Mouse (Mus musculus) erythroblast, embryonic 14.5 days (primary cell): ENCODE data around the gene Osbpl5. TPM values are rescaled to one million over a fixed set of nuclear protein-coding genes. Genes with fewer than 3 reads are reported as not detected.
"Not testable (repeated sequence)": the region's sequence is repeated elsewhere in the genome, so short reads cannot be mapped to it uniquely, and the experiment has no call there.

ENCODE experiments used
- H3K27me3 ChIP-seq: 2 replicates; pipeline ENCODE4 v1.6.1; 2012; ENCODE audit warnings: inconsistent platforms; ENCODE audit not compliant: control insufficient read depth
- H3K36me3 ChIP-seq: 2 replicates; pipeline ENCODE4 v1.6.1; 2012; ENCODE audit warnings: mild to moderate bottlenecking, inconsistent platforms; ENCODE audit not compliant: control insufficient read depth
- H3K4me1 ChIP-seq: 2 replicates; pipeline ENCODE4 v1.6.1; 2012; ENCODE audit warnings: inconsistent platforms; ENCODE audit not compliant: control insufficient read depth
- H3K4me3 ChIP-seq: replicated peaks from 2 replicates; pipeline ENCODE3; 2012; ENCODE audit warnings: moderate library complexity, mild to moderate bottlenecking, inconsistent platforms
- H3K9me3 ChIP-seq: 2 replicates; pipeline ENCODE4 v1.6.1; 2012; ENCODE audit warnings: low read length, inconsistent platforms, mixed read lengths; ENCODE audit not compliant: control insufficient read depth
- GATA1 ChIP-seq: IDR thresholded peaks from 2 replicates; pipeline ENCODE4 v1.6.1; 2012; ENCODE audit warnings: low read length, inconsistent platforms, mixed read lengths
- TAL1 ChIP-seq: IDR thresholded peaks from 3 replicates; pipeline ENCODE4 v1.6.1; 2012; ENCODE audit warnings: low read length, inconsistent platforms, mixed read lengths
- polyA plus RNA-seq: library from polyadenylated mRNA; stranded (reverse); fragments of >175 nt; gene quantifications from 2 replicates; pipeline ENCODE4 v1.2.3, GENCODE M21; 2012

Osbpl5 gene
- polyA plus RNA-seq, 1 experiment = not detected

GRCm38 (mm10) chr7:143692746-143693510, 63.9 kb downstream of the Osbpl5 start:
- H3K27me3 ChIP-seq = no peaks in the 10 kb centered on the region
- no peaks in the 10 kb centered on the region for H3K36me3 ChIP-seq
- no peaks in the 10 kb centered on the region for H3K9me3 ChIP-seq
- TF ChIP-seq TAL1 (no peak), GATA1 (no peak)
- no peaks in the 10 kb centered on the region for H3K4me1 ChIP-seq
- H3K4me3 ChIP-seq = no peak overlapping the region

GRCm38 (mm10) chr7:143691909-143692308, 64.9 kb downstream of the Osbpl5 start:
- TF ChIP-seq TAL1 = no peak
- no peak for TF ChIP-seq GATA1
- Histone ChIP-seq H3K9me3 (no peaks in the 10 kb centered on the region), H3K27me3 (no peaks in the 10 kb centered on the region), H3K4me3 (no peak overlapping the region), H3K36me3 (no peaks in the 10 kb centered on the region), H3K4me1 (no peaks in the 10 kb centered on the region)

- Histone ChIP-seq H3K27me3 (no peaks in the 10 kb centered on the region), H3K9me3 (no peaks in the 10 kb centered on the region), H3K36me3 (no peaks in the 10 kb centered on the region), H3K4me1 (no peaks in the 10 kb centered on the region), H3K4me3 (no peak overlapping the region)
- TF ChIP-seq GATA1 (no peak), TAL1 (no peak)
Observed at GRCm38 (mm10) chr7:143691181-143691580, 65.6 kb downstream of the Osbpl5 start.

GRCm38 (mm10) chr7:143689946-143690345, 66.8 kb downstream of the Osbpl5 start:
- Histone ChIP-seq H3K4me1 (peaks cover 4% of the 10 kb centered on the region), H3K9me3 (no peaks in the 10 kb centered on the region), H3K36me3 (no peaks in the 10 kb centered on the region), H3K27me3 (peaks cover 9% of the 10 kb centered on the region), H3K4me3 (no peak overlapping the region)
- TF ChIP-seq GATA1 = no peak
- TF ChIP-seq TAL1 = no peak

- peaks cover 9% of the 10 kb centered on the region for H3K27me3 ChIP-seq
- H3K9me3 ChIP-seq = no peaks in the 10 kb centered on the region
- no peak overlapping the region for H3K4me3 ChIP-seq
- TF ChIP-seq GATA1 (no peak), TAL1 (no peak)
- H3K36me3 ChIP-seq = no peaks in the 10 kb centered on the region
- peaks cover 4% of the 10 kb centered on the region for H3K4me1 ChIP-seq
Observed at GRCm38 (mm10) chr7:143689481-143689880, 67.3 kb downstream of the Osbpl5 start.

- not testable (repeated sequence) for H3K27me3 ChIP-seq
Observed at GRCm38 (mm10) chr7:143686676-143687075, 70.1 kb downstream of the Osbpl5 start.

GRCm38 (mm10) chr7:143686191-143686590, 70.6 kb downstream of the Osbpl5 start:
- H3K27me3 ChIP-seq, H3K9me3 ChIP-seq, H3K4me3 ChIP-seq, H3K36me3 ChIP-seq, H3K4me1 ChIP-seq: not testable (repeated sequence)

More at GRCm38 (mm10) chr7:143686676-143687075, 70.1 kb downstream of the Osbpl5 start:
- not testable (repeated sequence) for H3K9me3 ChIP-seq, H3K4me3 ChIP-seq, H3K4me1 ChIP-seq, H3K36me3 ChIP-seq

GRCm38 (mm10) chr7:143685359-143686067, 71.3 kb downstream of the Osbpl5 start, which contains the start of gene Tnfrsf23:
TSS of gene Tnfrsf23 (minus strand) at chr7:143685872.
- H3K4me1 ChIP-seq = peaks cover 4% of the 10 kb centered on the region
- peak within 1 kb of the TSS; percentile 19 for H3K4me3 ChIP-seq
- no peaks in the 10 kb centered on the region for H3K36me3 ChIP-seq
- no peak for TF ChIP-seq GATA1
- no peak for TF ChIP-seq TAL1
- peaks cover 9% of the 10 kb centered on the region for H3K27me3 ChIP-seq
- H3K9me3 ChIP-seq = no peaks in the 10 kb centered on the region

GRCm38 (mm10) chr7:143684569-143684968, 72.2 kb downstream of the Osbpl5 start:
- H3K4me3 ChIP-seq, H3K27me3 ChIP-seq, H3K36me3 ChIP-seq, H3K4me1 ChIP-seq, H3K9me3 ChIP-seq: not testable (repeated sequence)
